Mouse (Mus musculus): ENCODE data around the gene Eddm3b.
"Not testable (repeated sequence)": the region's sequence is repeated elsewhere in the genome, so short reads cannot be mapped to it uniquely, and the experiment has no call there.

The Eddm3b gene

DNA sequence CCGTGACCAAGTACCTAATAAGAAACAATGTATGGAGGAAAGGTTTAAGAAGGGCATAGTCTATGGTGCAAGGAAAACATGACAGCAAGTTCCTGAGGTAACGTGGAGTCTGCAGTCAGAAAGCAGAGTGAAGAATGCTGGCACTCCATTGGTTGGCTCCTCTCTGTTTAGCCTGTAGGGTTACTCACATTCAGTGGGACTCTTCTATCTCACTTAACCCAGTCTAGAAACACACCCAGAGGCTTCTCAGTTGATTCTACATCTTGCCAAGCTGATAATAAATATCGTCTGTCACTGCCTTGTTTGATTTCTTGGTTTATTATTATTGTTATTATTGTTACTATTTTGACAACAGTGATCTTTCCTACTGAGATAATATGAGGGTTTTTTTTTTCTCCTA is 28.3 kb downstream of the Eddm3b start:
- in situ Hi-C loops (cut with MboI, MseI), result no loop called here

DNA sequence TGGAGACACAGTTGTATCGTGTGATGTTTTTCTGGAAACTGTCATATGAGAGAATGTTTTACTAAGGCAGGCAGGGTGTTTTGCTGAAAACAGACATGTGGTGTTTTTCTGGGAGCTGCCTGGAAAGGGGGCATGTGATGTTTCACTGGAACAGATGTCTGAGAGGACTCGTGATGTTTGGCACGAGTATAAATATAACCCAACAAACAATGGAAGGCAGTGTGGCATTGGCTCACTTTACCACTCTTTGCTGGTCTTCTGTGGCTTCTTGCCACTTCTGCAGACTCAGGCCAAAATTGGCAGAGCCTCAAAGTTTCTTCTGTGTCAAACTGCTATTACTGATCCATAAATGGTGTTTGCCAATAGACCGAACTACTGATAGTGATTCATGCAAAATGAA is 29.1 kb downstream of the Eddm3b start:
- in situ Hi-C loops (cut with MboI, MseI), result no loop called here

DNA sequence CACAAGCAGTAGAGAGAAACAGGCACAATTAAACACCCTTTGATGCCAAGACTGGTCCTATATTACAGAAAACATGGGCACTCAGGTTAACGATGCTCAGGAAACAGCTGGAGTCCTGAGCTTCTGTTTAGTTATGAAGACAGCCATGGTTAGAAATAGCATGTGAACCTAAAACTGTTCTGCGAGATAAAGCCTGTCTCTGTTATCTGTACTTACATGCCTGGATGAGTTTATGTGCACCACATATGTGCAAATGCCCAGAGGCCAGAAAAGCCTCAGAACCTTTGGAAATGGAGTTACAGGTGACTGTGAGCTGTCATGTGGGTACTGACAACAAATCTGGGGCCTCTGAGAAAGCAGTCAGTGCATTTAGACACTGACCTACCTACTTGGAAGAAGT is 29.7 kb downstream of the Eddm3b start:
- in situ Hi-C loops (cut with MboI, MseI), result no loop called here

DNA sequence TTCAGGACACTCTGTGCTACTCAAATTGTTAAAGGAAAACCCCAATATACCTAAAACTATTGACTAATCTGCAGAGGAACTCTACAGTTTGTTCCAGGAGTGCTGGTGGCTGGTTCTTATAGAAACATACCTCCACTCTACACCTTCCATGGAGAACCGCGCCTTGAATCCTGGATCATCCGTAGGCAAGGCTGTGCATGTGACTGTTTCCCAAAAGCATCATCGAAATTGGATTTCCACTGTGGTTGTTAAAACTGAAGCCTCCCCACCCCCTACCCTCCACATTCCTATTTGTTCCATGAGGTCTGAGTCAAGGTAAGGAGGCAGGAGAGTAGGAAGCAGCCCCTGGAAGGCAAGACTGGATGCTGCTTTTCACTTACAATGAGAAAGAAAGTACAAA is 30.2 kb downstream of the Eddm3b start:
- in situ Hi-C loops (cut with MboI, MseI), result no loop called here

DNA sequence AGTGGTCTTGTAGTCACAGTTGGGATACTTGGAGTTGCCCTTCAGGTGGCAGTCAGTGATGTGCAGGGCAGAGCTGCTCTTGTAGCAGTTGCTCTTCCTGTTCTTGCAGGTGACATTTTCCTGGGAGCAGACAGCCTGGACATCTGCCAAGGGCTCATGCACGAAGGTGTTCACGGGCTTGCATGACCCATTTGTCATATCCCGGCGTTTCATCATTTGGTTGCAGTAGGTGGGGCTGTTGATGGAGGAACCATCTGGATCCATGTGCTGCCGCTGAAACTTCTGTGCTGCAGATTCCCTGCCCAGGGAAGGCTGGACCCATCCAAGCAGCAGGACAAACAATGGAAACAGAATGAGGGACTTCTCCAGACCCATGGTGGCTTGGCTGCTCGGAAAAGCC is 31.3 kb downstream of the Eddm3b start:
- in situ Hi-C loops (cut with MboI, MseI), result no loop called here

DNA sequence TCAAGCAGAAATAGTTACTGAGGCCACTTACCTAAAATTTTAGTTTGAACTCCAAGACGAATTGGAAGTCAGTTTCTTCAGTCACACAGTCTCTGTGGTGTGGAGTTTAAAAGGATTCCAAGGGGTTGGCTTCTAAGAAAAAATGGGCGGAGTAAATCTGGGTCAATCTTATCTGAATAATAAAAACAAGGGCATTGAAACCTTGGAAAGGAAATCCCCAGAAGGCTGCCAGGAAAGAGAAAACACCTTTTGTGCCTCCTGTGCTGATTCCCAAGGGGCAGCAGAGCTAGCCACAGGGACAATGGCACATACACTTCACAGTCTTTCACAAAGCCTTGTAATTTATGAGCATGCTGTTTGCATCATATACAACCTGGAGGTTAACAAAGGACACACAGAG is 32.5 kb downstream of the Eddm3b start, which contains the start of gene Rnase1:
Rnase1 (minus strand) TSS at position 101 of the 400 bp plus-strand sequence.
- in situ Hi-C loops (cut with MboI, MseI), result no loop called here

DNA sequence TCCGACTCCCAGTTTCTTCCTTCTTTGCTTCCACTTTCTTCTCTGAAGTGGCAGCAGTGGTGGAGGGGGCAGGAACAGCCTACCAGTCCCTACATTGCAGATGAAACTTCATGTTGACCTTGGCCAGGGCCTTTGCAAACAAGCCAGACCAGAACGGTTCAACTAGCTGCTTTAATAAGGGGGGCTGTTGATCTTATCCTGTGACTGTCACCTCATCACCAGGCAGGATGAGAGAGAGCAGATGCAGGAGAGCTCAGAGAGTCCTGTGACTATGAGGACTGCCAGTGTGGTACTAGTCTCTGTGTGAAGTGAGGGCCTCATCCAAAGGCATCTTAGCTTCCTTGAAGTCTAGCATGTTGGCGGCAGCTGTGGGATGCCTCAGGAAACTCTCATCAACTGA is 33.8 kb downstream of the Eddm3b start:
- in situ Hi-C loops (cut with MboI, MseI), result no loop called here

DNA sequence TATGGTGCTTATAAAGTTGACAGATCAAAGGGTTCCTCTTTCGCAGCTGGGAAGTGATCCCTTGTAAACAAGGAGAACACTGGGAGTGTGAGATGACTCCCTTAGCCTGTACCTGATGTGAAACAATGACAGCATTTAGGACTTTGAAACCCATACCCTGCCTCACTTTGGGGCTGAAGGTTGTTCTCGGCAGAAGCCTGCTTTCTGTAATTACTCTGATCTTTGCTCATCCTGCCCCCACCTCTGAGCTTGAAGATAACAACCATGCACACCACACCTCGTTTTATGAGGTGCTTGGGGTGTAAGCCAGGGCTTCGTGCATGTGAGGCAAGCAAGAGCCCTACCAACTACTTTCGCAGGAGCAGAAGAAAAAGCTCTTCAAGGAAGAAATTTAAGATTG is 34.9 kb downstream of the Eddm3b start:
- in situ Hi-C loops (cut with MboI, MseI), result no loop called here

DNA sequence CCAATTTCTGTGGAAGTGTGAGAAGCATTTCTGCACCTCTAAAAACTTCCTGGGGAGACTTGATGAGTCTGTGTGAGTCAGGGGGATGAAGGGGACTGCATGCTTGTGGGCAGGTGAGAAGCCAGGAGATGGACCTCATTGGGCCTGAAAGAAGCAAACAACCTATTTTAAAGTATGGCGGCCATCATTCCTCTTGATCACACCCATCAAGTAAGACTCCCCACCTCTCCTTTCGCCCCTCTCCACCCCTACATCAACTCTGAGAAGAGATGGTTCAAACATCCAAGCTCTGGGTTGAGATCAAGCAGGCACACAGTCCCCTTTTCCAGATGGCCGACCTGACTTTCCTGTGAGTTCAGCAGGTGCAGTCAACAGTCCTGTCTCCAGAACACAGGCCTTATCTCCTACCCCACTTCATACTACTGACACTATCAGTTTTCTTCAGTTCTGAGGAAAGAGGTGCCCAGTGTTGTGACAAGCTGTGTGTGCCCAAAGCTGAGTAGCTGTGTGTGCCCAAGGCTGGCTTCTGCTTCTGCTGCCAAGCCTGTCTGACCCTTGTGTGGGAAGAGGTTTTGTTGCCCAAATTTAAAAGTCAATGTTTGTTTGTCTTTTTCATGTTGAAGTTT is 36.1 kb downstream of the Eddm3b start:
- in situ Hi-C loops (cut with MboI, MseI), result no loop called here

DNA sequence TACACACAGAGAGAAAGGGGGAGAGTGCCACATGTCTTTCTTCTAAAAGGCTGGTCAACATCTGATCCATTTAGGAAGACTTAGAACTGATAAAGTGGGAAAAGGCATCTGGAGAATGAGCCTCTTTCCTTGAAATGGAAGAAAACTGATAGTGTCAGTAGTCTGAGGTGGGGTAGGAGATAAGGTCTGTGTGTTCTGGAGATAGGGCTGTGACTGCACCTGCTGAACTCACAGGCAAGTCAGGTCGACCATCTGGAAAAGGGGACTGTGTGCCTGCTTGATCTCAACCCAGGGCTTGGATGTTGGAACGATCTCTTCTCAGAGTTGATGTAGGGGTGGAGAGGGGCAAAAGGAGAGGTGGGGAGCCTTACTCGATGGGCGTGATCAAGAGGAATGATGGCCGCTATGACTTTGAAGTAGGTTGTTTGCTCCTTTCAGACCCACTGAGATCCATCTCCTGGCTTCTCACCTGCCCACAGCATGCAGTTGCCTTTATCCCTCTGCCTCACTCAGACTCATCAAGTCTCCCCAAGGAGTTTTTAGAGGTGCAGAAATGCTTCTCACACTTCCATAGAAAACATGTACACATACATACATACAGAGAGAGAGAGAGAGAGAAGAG is 38.1 kb downstream of the Eddm3b start:
- in situ Hi-C loops (cut with MboI, MseI), result no loop called here

DNA sequence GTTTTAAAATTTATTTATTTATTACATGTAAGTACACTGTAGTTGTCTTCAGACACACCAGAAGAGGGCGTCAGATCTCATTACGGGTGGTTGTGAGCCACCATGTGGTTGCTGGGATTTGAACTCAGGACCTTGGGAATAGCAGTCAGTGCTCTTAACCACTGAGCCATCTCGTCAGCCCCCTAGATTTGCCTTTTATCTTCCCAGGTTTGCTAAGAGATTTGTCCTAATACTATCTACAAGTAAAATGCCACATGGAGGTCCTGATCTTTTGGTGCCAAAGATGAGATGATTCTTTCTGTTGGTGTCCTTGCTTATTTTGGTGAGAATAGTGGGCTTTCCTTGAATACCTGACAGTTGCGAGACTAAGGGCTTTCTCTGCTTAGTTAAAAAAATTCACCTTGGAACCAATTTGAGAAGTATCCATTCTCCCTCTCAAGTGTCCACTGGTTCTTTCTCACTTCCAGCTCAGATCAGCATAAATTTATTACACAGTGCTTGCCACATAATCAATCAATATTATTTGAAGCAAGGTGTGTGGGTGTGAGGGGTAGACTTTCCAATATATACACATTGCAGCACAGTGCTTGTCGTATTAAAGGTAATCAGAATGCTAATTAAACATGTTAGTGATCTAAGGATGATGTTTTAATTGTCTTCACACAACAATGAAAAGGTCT is 42.0 kb downstream of the Eddm3b start:
- in situ Hi-C loops (cut with MboI, MseI), result no loop called here

DNA sequence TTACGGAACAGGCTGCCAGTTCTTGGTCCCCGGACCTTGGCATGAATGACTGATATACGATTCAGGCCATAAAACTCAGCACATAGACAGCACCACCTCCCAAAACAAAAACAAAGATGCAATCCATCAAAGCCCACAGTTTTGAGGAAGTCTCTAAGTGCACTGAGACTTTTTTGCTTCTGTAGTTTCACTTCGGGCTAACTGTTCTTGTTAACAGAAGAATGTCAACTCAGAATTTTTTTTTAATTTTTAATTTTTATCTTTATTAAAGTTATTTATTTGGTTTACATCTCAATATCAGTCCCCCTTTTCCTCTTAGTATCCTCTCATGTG is 42.5 kb downstream of the Eddm3b start:
- in situ Hi-C loops (cut with MboI, MseI), result no loop called here

DNA sequence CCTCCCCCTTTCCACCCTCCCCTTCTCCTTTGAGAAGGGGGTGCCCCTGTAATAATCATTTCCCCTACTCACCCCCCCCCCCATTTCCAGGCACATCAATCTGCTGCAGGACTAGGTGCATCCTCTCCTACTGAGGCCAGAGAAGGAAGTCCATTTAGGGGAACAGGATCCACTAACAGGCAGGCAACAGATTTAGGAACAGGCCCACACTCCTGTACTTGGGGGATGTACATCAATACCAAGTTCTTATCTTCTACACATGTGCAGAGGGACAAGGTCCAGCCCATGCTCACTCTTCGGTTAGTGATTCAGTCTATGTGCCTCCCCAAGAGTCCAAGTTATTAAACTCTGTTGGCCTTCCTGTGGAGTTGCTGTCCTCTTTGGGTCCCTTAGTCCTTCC is 42.8 kb downstream of the Eddm3b start:
- in situ Hi-C loops (cut with MboI, MseI), result no loop called here

DNA sequence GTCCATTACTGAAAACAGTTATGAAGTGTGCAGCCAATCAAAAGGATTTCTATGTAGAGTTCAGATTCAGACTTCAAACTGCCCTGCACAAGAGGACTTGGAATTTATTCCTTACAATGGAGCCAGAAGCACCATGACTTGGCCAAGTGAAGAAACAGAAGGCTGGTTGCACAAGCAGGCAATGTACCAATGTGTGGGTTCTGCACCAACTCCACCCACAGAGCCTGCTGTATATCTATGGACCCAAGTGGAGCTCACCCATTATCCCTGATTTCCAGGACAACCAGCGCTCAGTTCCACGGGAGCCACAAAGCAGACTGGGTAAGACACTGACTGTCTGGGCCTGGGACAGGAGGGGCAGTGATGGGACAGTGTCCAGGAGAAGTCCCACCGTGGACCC is 47.8 kb downstream of the Eddm3b start, which contains the start of gene Rnase2b:
Rnase2b (plus strand) TSS at position 285 of the 400 bp plus-strand sequence.
- in situ Hi-C loops (cut with MboI, MseI), result not testable (repeated sequence)

DNA sequence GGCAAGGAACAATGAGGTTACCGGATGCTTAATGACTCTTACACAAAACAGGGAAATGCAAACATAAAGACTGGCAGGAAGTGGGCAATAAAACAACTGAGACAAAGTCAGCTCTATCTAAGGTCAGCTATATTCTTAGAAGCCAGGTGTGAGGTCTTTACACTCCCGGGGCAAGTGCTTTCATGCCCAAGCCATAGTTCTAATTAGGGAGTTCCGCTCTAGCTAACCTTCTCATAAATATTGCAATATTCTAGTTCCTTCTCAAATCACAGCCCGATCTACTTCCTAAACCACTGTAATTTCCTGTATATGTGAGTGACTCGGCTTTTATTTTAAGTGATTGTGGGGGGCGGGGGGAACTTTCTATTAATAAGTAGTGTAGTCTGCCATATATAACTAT is 49.1 kb downstream of the Eddm3b start:
- in situ Hi-C loops (cut with MboI, MseI), result not testable (repeated sequence)

DNA sequence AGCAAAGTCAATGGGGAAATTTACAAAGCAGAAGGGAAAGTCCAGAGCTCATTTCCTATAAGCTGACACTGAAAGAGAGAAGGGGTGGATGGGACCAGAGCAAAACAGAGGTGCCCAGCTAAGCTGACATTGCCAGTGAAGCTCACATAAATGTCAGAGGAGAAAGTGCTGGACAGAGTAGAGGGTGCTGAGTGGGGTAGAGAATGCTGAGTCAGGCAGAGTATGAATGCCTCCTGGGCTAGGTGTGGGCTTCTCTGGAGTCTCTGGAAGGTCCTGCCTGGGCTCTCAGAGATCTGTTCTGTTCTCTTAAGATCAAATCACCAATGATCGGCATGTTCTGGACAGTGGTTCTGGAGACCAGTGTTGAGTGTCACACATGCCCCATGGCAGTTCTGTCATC is 51.2 kb downstream of the Eddm3b start:
- in situ Hi-C loops (cut with MboI, MseI), result no loop called here

DNA sequence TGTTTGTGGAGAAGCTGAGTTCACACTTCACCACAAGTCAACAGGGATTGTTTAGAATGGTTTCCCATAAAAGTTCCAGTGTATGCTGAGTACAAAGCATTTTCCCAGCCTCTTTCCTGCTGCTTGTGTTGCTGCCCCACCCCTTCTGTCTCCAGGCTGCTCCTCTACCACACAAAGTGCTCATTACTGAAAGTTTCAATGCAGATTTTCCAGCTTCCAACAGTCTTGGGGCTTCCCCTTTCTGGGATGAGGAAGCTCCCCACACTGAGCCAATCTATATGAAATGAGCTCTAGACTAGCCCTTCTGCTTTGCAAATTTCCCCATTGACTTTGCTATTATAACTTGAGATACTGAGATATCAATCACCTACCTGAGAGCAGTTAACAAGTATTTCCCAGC is 51.8 kb downstream of the Eddm3b start:
- in situ Hi-C loops (cut with MboI, MseI), result no loop called here

All from regulatory T cell (primary cell).